Mouse (Mus musculus) limb, embryonic 14.5 days (tissue): ENCODE results near the gene Vwce. TPM values are rescaled to one million over a fixed set of nuclear protein-coding genes. Genes with fewer than 3 reads are reported as not detected.

Experiments
- ATAC-seq: fragments of 200-750 bp; cut with Nextera tagmentation; 2 replicates; pipeline ENCODE4 v1.8.0; 2017; ENCODE audit warnings: low read depth, moderate number of reproducible peaks, moderate TSS enrichment; ENCODE audit not compliant: low FRiP score
- DNase-seq: peaks from one replicate; pipeline ENCODE4 v3.0.0-alpha.2; 2015; ENCODE audit warnings: low spot score
- H3K27ac ChIP-seq: fragments of 300-500 bp; sonication (generic); replicated peaks from 2 replicates; pipeline ENCODE4 v1.5.1; 2014; ENCODE audit warnings: low read depth, mild to moderate bottlenecking, low read length, moderate library complexity, mixed read lengths
- H3K27me3 ChIP-seq: fragments of 300-500 bp; sonication (generic); 2 replicates; pipeline ENCODE4 v1.6.1; 2014; ENCODE audit warnings: low read length, mixed read lengths; ENCODE audit not compliant: control insufficient read depth, insufficient read depth
- H3K36me3 ChIP-seq: fragments of 300-500 bp; sonication (generic); 2 replicates; pipeline ENCODE4 v1.6.1; 2014; ENCODE audit warnings: mild to moderate bottlenecking, low read length, moderate library complexity, mixed read lengths; ENCODE audit not compliant: control insufficient read depth, insufficient read depth
- H3K4me1 ChIP-seq: fragments of 300-500 bp; sonication (generic); 2 replicates; pipeline ENCODE4 v1.6.1; 2014; ENCODE audit warnings: antibody characterized with exemption, low read length, mixed read lengths; ENCODE audit not compliant: control insufficient read depth, insufficient read depth
- H3K4me2 ChIP-seq: fragments of 300-500 bp; sonication (generic); replicated peaks from 2 replicates; pipeline ENCODE4 v1.6.1; 2014; ENCODE audit warnings: low read depth, mild to moderate bottlenecking, low read length, moderate library complexity; ENCODE audit not compliant: severe bottlenecking
- H3K4me3 ChIP-seq: fragments of 300-500 bp; sonication (generic); replicated peaks from 2 replicates; pipeline ENCODE4 v1.5.1; 2014; ENCODE audit warnings: low read length
- H3K9ac ChIP-seq: fragments of 300-500 bp; sonication (generic); 2 replicates; pipeline ENCODE4 v1.6.1; 2014; ENCODE audit warnings: mild to moderate bottlenecking, low read depth, low read length, moderate library complexity; ENCODE audit not compliant: severe bottlenecking
- H3K9me3 ChIP-seq: fragments of 300-500 bp; sonication (generic); 2 replicates; pipeline ENCODE4 v1.6.1; 2016; ENCODE audit warnings: low read length; ENCODE audit not compliant: control insufficient read depth
- POLR2A ChIP-seq: fragments of 200-500 bp; IDR thresholded peaks from 2 replicates; pipeline ENCODE4 v1.8.0; 2012; ENCODE audit warnings: inconsistent platforms, mild to moderate bottlenecking, moderate library complexity, borderline replicate concordance; ENCODE audit not compliant: insufficient read depth, insufficient read length; ENCODE audit errors: extremely low read depth
- WGBS: fragments of 180-500 bp; shearing (Covaris S2); extraction: QIAGEN DNeasy Blood & Tissue Kit; methylation state at CpG from one replicate; pipeline ENCODE4 v1.1.7; 2014; 5-methylcytosine and 5-hydroxymethylcytosine counted together
- polyA plus RNA-seq, 2 experiments: library from polyadenylated mRNA; depleted of rRNA in 1 of 2; stranded (reverse) in 1 of 2; unstranded in 1 of 2; fragments of >200 nt; fragmentation: Nextera tagmentation in 1 of 2; extraction: Ambion mirVana in 1 of 2; gene quantifications; 2 replicates each; pipeline versions ENCODE4 v1.2.1 to v1.2.3; 2012 to 2014

Vwce gene
- polyA plus RNA-seq, 2 experiments: 3.2 to 7.0 TPM

DNA sequence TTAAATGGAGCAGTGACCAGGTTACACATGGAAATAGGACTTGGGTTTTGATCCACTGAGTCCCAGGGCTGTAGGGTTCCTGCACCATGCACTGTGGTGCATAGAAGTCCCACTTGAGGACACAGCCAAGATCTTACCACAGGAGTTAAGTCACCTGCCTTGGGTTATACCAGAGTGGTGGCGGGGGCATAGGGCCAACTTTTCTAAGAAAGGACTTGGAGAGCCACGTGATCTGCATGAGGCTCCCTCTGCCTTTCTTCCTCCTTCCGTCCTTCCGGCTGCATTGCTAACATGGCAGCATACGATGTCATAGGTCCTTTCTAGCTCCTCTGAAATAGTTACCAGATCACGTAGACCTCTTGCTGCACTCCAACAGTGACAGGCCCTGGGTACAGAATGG lies 81.5 kb downstream of the Vwce start:
- no peak overlapping the region for H3K4me2 ChIP-seq
- H3K9me3 ChIP-seq: no peaks in the 10 kb centered on the region
- no peak overlapping the region for H3K4me3 ChIP-seq
- WGBS: 94% methylated on average over 6 of the region's 6 CpGs
- DNase-seq (no peak), ATAC-seq (no peak)
- no peak overlapping the region for H3K9ac ChIP-seq
- H3K27ac ChIP-seq: no peak overlapping the region
- TF ChIP-seq POLR2A: no peak
- H3K36me3 ChIP-seq: peaks cover 39% of the 10 kb centered on the region
- H3K27me3 ChIP-seq: no peaks in the 10 kb centered on the region
- H3K4me1 ChIP-seq: peaks cover 11% of the 10 kb centered on the region; the same call in 1 of the 2 replicates

Other genes with a start within 250 kb of the Vwce start
- 5.0 and 5.5 TPM in 2 replicates for gene Syt7, start 245.1 kb upstream of the Vwce start, polyA plus RNA-seq (2012; rRNA removed)
- 2.0 and 2.2 TPM in 2 replicates for gene Syt7, start 245.1 kb upstream of the Vwce start, polyA plus RNA-seq (2014; fragmentation: Nextera tagmentation; extraction: Ambion mirVana)
- gene Lrrc10b, start 176.7 kb upstream of the Vwce start, polyA plus RNA-seq (2012; rRNA removed): 0.88 and 1.2 TPM in 2 replicates
- 0.43 and 0.84 TPM in 2 replicates for gene Lrrc10b, start 176.7 kb upstream of the Vwce start, polyA plus RNA-seq (2014; fragmentation: Nextera tagmentation; extraction: Ambion mirVana)
- 0.53 and 0.78 TPM in 2 replicates for gene Ppp1r32, start 151.3 kb upstream of the Vwce start, polyA plus RNA-seq (2012; rRNA removed)
- 0.18 TPM in 1 of 2 replicates, not detected in the other for gene Ppp1r32, start 151.3 kb upstream of the Vwce start, polyA plus RNA-seq (2014; fragmentation: Nextera tagmentation; extraction: Ambion mirVana)
- gene Cpsf7, start 108.9 kb upstream of the Vwce start, polyA plus RNA-seq (2012; rRNA removed): 102 and 106 TPM in 2 replicates
- gene Cpsf7, start 108.9 kb upstream of the Vwce start, polyA plus RNA-seq (2014; fragmentation: Nextera tagmentation; extraction: Ambion mirVana): 50.4 and 59.1 TPM in 2 replicates
- 42.5 and 49.2 TPM in 2 replicates for gene Sdhaf2, start 108.1 kb upstream of the Vwce start, polyA plus RNA-seq (2012; rRNA removed)
- 64.6 and 65.2 TPM in 2 replicates for gene Sdhaf2, start 108.1 kb upstream of the Vwce start, polyA plus RNA-seq (2014; fragmentation: Nextera tagmentation; extraction: Ambion mirVana)
- gene Tmem216, start 78.0 kb upstream of the Vwce start, polyA plus RNA-seq (2012; rRNA removed): 51.3 and 61.5 TPM in 2 replicates
- 55.8 and 58.6 TPM in 2 replicates for gene Tmem216, start 78.0 kb upstream of the Vwce start, polyA plus RNA-seq (2014; fragmentation: Nextera tagmentation; extraction: Ambion mirVana)
- 23.1 and 33.0 TPM in 2 replicates for gene Cyb561a3, start 57.0 kb upstream of the Vwce start, polyA plus RNA-seq (2012; rRNA removed)
- gene Cyb561a3, start 57.0 kb upstream of the Vwce start, polyA plus RNA-seq (2014; fragmentation: Nextera tagmentation; extraction: Ambion mirVana): 18.9 and 22.3 TPM in 2 replicates
- 29.7 and 34.2 TPM in 2 replicates for gene Tmem138, start 56.9 kb upstream of the Vwce start, polyA plus RNA-seq (2012; rRNA removed)
- 33.8 and 36.2 TPM in 2 replicates for gene Tmem138, start 56.9 kb upstream of the Vwce start, polyA plus RNA-seq (2014; fragmentation: Nextera tagmentation; extraction: Ambion mirVana)
- gene Ddb1, start 28.9 kb upstream of the Vwce start, polyA plus RNA-seq (2012; rRNA removed): 346 and 349 TPM in 2 replicates
- 358 and 386 TPM in 2 replicates for gene Ddb1, start 28.9 kb upstream of the Vwce start, polyA plus RNA-seq (2014; fragmentation: Nextera tagmentation; extraction: Ambion mirVana)
- 24.1 and 25.5 TPM in 2 replicates for gene Tkfc, start 28.6 kb upstream of the Vwce start, polyA plus RNA-seq (2012; rRNA removed)
- 14.6 and 15.4 TPM in 2 replicates for gene Tkfc, start 28.6 kb upstream of the Vwce start, polyA plus RNA-seq (2014; fragmentation: Nextera tagmentation; extraction: Ambion mirVana)
- 0.12 and 0.23 TPM in 2 replicates for gene Pga5, start 43.9 kb downstream of the Vwce start, polyA plus RNA-seq (2012; rRNA removed)
- gene Pga5, start 43.9 kb downstream of the Vwce start, polyA plus RNA-seq (2014; fragmentation: Nextera tagmentation; extraction: Ambion mirVana): not detected in 2 replicates
- 30.2 and 37.4 TPM in 2 replicates for gene Vps37c, start 54.5 kb downstream of the Vwce start, polyA plus RNA-seq (2012; rRNA removed)
- 37.6 and 42.6 TPM in 2 replicates for gene Vps37c, start 54.5 kb downstream of the Vwce start, polyA plus RNA-seq (2014; fragmentation: Nextera tagmentation; extraction: Ambion mirVana)
- 0.16 and 0.28 TPM in 2 replicates for gene Cd5, start 104.8 kb downstream of the Vwce start, polyA plus RNA-seq (2012; rRNA removed)
- gene Cd5, start 104.8 kb downstream of the Vwce start, polyA plus RNA-seq (2014; fragmentation: Nextera tagmentation; extraction: Ambion mirVana): 0.23 and 0.51 TPM in 2 replicates
- 0.04 and 0.10 TPM in 2 replicates for gene Cd6, start 195.8 kb downstream of the Vwce start, polyA plus RNA-seq (2012; rRNA removed)
- gene Cd6, start 195.8 kb downstream of the Vwce start, polyA plus RNA-seq (2014; fragmentation: Nextera tagmentation; extraction: Ambion mirVana): 0.29 TPM in 1 of 2 replicates, not detected in the other
- gene Slc15a3, start 205.5 kb downstream of the Vwce start, polyA plus RNA-seq (2012; rRNA removed): 1.7 and 1.9 TPM in 2 replicates
- gene Slc15a3, start 205.5 kb downstream of the Vwce start, polyA plus RNA-seq (2014; fragmentation: Nextera tagmentation; extraction: Ambion mirVana): 1.1 and 2.1 TPM in 2 replicates
- 150 and 211 TPM in 2 replicates for gene Tmem132a, start 235.7 kb downstream of the Vwce start, polyA plus RNA-seq (2012; rRNA removed)
- 67.8 and 76.2 TPM in 2 replicates for gene Tmem132a, start 235.7 kb downstream of the Vwce start, polyA plus RNA-seq (2014; fragmentation: Nextera tagmentation; extraction: Ambion mirVana)
- 106 and 124 TPM in 2 replicates for gene Tmem109, start 247.8 kb downstream of the Vwce start, polyA plus RNA-seq (2012; rRNA removed)
- gene Tmem109, start 247.8 kb downstream of the Vwce start, polyA plus RNA-seq (2014; fragmentation: Nextera tagmentation; extraction: Ambion mirVana): 126 and 128 TPM in 2 replicates